Mouse (Mus musculus) MEL (cell line): ENCODE measurements at regions not wholly inside any gene's neighbourhood (a gene's known extent, or its start where the extent isn't known, plus 50 kb on each side); places are given as distances from the start of the nearest gene placed in this dataset.

Experiments
- DNase-seq: peaks from one replicate; pipeline ENCODE4 v3.0.0; 2011; ENCODE audit warnings: low read depth, low spot score
- H3K27ac ChIP-seq: 2 replicates; pipeline ENCODE4 v1.5.1; 2012; ENCODE audit warnings: low read depth, mild to moderate bottlenecking, control low read depth, low read length, moderate library complexity; ENCODE audit not compliant: control insufficient read depth
- H3K27me3 ChIP-seq, 2 experiments: fragments of 150-350 bp in 1 of 2; sonication (generic) in 1 of 2; 2 replicates each; pipeline ENCODE4 v1.6.1; 2012; ENCODE audit warnings: low read length in 2 of 2, mild to moderate bottlenecking in 2 of 2, improper control_type of control experiment in 1 of 2, moderate library complexity in 1 of 2; ENCODE audit not compliant: insufficient read depth in 2 of 2, control insufficient read depth in 1 of 2
- H3K36me3 ChIP-seq, 2 experiments: 2 replicates each; pipeline ENCODE4 v1.6.1; 2012 to 2014; ENCODE audit warnings: low read length in 2 of 2, improper control_type of control experiment in 1 of 2, inconsistent platforms in 1 of 2, mild to moderate bottlenecking in 1 of 2; ENCODE audit not compliant: insufficient read depth in 2 of 2, control insufficient read depth in 1 of 2
- H3K4me1 ChIP-seq, 2 experiments: fragments of 150-350 bp in 1 of 2; sonication (generic) in 1 of 2; 2 replicates each; pipeline ENCODE4 v1.6.1; 2012; ENCODE audit warnings: low read length in 2 of 2, improper control_type of control experiment in 1 of 2, mild to moderate bottlenecking in 1 of 2; ENCODE audit not compliant: insufficient read depth in 2 of 2, control insufficient read depth in 1 of 2
- H3K4me3 ChIP-seq, 2 experiments: fragments of 150-350 bp in 1 of 2; sonication (generic) in 1 of 2; 2 replicates each; pipeline ENCODE4 v1.5.1; 2012; ENCODE audit warnings: low read depth in 2 of 2, low read length in 2 of 2, mild to moderate bottlenecking in 2 of 2, moderate library complexity in 2 of 2, control low read depth in 1 of 2, improper control_type of control experiment in 1 of 2; ENCODE audit not compliant: control insufficient read depth in 1 of 2, insufficient read depth in 1 of 2
- H3K79me2 ChIP-seq: 2 replicates; pipeline ENCODE4 v1.6.1; 2012; ENCODE audit warnings: mild to moderate bottlenecking, low read length, moderate library complexity; ENCODE audit not compliant: control insufficient read depth, poor library complexity, insufficient read depth
- H3K9ac ChIP-seq: 2 replicates; pipeline ENCODE4 v1.6.1; 2012; ENCODE audit warnings: low read depth, mild to moderate bottlenecking, control low read depth, low read length, moderate library complexity; ENCODE audit not compliant: control insufficient read depth, poor library complexity, severe bottlenecking
- H3K9me3 ChIP-seq: fragments of 150-350 bp; sonication (generic); replicated peaks from 2 replicates; pipeline ENCODE4 v1.6.1; 2012; ENCODE audit warnings: mild to moderate bottlenecking, low read length, improper control_type of control experiment, moderate library complexity; ENCODE audit not compliant: insufficient read depth
- BHLHE40 ChIP-seq: IDR thresholded peaks from 2 replicates; pipeline ENCODE4 v1.6.1; 2012; ENCODE audit warnings: low read depth, mild to moderate bottlenecking, inconsistent platforms, low read length, improper control_type of control experiment, borderline replicate concordance
- CTCF ChIP-seq, 3 experiments: IDR thresholded peaks in 2 of 3; conservative IDR thresholded peaks in 1 of 3; 2 replicates each; pipeline ENCODE4 v1.5.1; 2011 to 2012; ENCODE audit warnings: low read length in 3 of 3, low read depth in 2 of 3, mild to moderate bottlenecking in 2 of 3, improper control_type of control experiment in 1 of 3, inconsistent platforms in 1 of 3, mixed read lengths in 1 of 3, moderate library complexity in 1 of 3; ENCODE audit not compliant: control insufficient read depth in 1 of 3, insufficient read depth in 1 of 3, poor library complexity in 1 of 3, severe bottlenecking in 1 of 3
- EP300 ChIP-seq, 2 experiments: IDR thresholded peaks; 2 replicates each; pipeline ENCODE4 v1.6.1; 2011; ENCODE audit warnings: improper control_type of control experiment in 2 of 2, low read length in 2 of 2, low read depth in 1 of 2, mild to moderate bottlenecking in 1 of 2
- ETS1 ChIP-seq: IDR thresholded peaks from 2 replicates; pipeline ENCODE4 v1.6.1; 2012; ENCODE audit warnings: low read depth, mild to moderate bottlenecking, inconsistent platforms, low read length, improper control_type of control experiment, moderate library complexity
- GABPA ChIP-seq: IDR thresholded peaks from 2 replicates; pipeline ENCODE4 v1.6.1; 2012; ENCODE audit warnings: low read depth, mild to moderate bottlenecking, inconsistent platforms, low read length, improper control_type of control experiment, moderate library complexity
- GATA1 ChIP-seq: IDR thresholded peaks from 2 replicates; pipeline ENCODE4 v1.6.1; 2011; ENCODE audit warnings: low read depth, low read length, improper control_type of control experiment
- HCFC1 ChIP-seq: IDR thresholded peaks from 2 replicates; pipeline ENCODE4 v1.6.1; 2012; ENCODE audit warnings: low read depth, mild to moderate bottlenecking, inconsistent platforms, low read length, improper control_type of control experiment, moderate library complexity
- KAT2A ChIP-seq: conservative IDR thresholded peaks from 2 replicates; pipeline ENCODE4 v1.6.1; 2012; ENCODE audit warnings: low read depth, low read length, improper control_type of control experiment, inconsistent platforms
- MAFK ChIP-seq: IDR thresholded peaks from 2 replicates; pipeline ENCODE4 v1.6.1; 2011; ENCODE audit warnings: low read depth, mild to moderate bottlenecking, low read length, improper control_type of control experiment, borderline replicate concordance
- MEF2A ChIP-seq: IDR thresholded peaks from 2 replicates; pipeline ENCODE4 v1.6.1; 2014; ENCODE audit warnings: low read depth, mild to moderate bottlenecking, inconsistent platforms, low read length, improper control_type of control experiment; ENCODE audit not compliant: poor library complexity, insufficient replicate concordance, severe bottlenecking; ENCODE audit errors: extremely low read depth
- NELFE ChIP-seq: IDR thresholded peaks from 2 replicates; pipeline ENCODE4 v1.6.1; 2011; ENCODE audit warnings: low read depth, low read length, improper control_type of control experiment
- POLR2AphosphoS5 ChIP-seq: IDR thresholded peaks from 2 replicates; pipeline ENCODE4 v1.6.1; 2012; ENCODE audit warnings: low read depth, borderline replicate concordance, mild to moderate bottlenecking, inconsistent platforms, low read length, moderate library complexity, mixed read lengths
- RAD21 ChIP-seq: IDR thresholded peaks from 2 replicates; pipeline ENCODE4 v1.6.1; 2011; ENCODE audit warnings: mild to moderate bottlenecking, low read depth, low read length, improper control_type of control experiment
- SIN3A ChIP-seq: IDR thresholded peaks from 2 replicates; pipeline ENCODE4 v1.6.1; 2012; ENCODE audit warnings: low read length, improper control_type of control experiment, inconsistent platforms
- SMC3 ChIP-seq: IDR thresholded peaks from 2 replicates; pipeline ENCODE4 v1.6.1; 2011; ENCODE audit warnings: low read depth, low read length, improper control_type of control experiment
- TBP ChIP-seq: IDR thresholded peaks from 2 replicates; pipeline ENCODE4 v1.8.0; 2011; ENCODE audit warnings: low read depth, low read length, improper control_type of control experiment
- USF1 ChIP-seq: IDR thresholded peaks from 2 replicates; pipeline ENCODE4 v1.6.1; 2014; ENCODE audit warnings: low read depth, mild to moderate bottlenecking, inconsistent platforms, low read length, improper control_type of control experiment, moderate library complexity
- USF2 ChIP-seq, 2 experiments: IDR thresholded peaks; 2 replicates each; pipeline ENCODE4 v1.6.1; 2011 to 2012; ENCODE audit warnings: improper control_type of control experiment in 2 of 2, low read length in 2 of 2, borderline replicate concordance in 1 of 2, inconsistent platforms in 1 of 2, low read depth in 1 of 2, mild to moderate bottlenecking in 1 of 2; ENCODE audit not compliant: insufficient read depth in 1 of 2
- ZNF384 ChIP-seq: IDR thresholded peaks from 2 replicates; pipeline ENCODE4 v1.6.1; 2012; ENCODE audit warnings: low read depth, mild to moderate bottlenecking, inconsistent platforms, low read length, improper control_type of control experiment

DNA sequence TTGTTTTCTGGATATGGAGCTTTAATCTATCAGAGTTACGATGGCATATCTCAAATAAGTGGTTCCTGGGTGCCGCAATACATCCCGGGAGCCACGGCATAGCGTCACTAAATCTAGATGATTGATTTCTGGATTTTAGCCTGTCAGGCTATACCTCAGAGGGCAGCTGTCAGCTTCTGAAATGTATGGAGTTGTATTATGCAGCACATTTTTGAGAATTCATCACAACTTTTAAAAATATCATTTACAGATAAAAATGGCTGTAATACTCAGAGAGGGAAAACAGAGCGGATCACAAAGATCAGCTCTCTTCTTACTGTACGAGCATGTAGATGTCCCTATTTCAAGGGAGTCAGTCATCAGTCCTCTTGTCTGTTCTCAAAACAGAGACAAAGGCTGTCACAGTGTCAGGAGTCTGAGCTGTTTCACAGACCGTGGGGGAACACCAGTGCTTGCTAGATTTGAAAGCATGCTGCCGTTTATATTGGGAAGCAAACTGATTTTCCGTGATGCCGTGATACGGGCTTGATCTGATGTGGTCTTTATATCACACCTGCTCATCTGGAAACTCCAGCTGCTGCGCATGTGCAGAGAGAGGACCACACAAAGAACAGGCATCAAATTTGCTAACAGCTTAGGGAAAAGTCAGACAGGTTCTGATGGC, 165.9 kb upstream of the Pard3b start:
- H3K9me3 ChIP-seq: no peaks in the 10 kb centered on the region
- DNase-seq: no peak
- H3K9ac ChIP-seq: no peak overlapping the region
- TF ChIP-seq SMC3 (no peak), BHLHE40 (no peak), KAT2A (no peak), EP300 (IDR thresholded peaks at IDR 0.05; ENCODE audit: low read depth in 1 of 2, low read length in 2 of 2) (no peak)
- TF ChIP-seq, all 39 proteins: peak for 0
- H3K27me3 ChIP-seq: no peaks in the 10 kb centered on the region
- H3K4me1 ChIP-seq: no peaks in the 10 kb centered on the region
- no peak overlapping the region for H3K27ac ChIP-seq
- no peaks in the 10 kb centered on the region for H3K36me3 ChIP-seq
- H3K79me2 ChIP-seq: no peaks in the 10 kb centered on the region
- H3K4me3 ChIP-seq: no peak overlapping the region

GRCm38 (mm10) chr1:61485459-61485858, 153.2 kb upstream of the Pard3b start:
- Histone ChIP-seq H3K9ac (no peak overlapping the region), H3K79me2 (no peaks in the 10 kb centered on the region), H3K4me1 (no peaks in the 10 kb centered on the region), H3K36me3 (no peaks in the 10 kb centered on the region), H3K27ac (no peak overlapping the region), H3K4me3 (no peak overlapping the region), H3K27me3 (no peaks in the 10 kb centered on the region), H3K9me3 (no peaks in the 10 kb centered on the region)
- no peak for DNase-seq
- TF ChIP-seq ZNF384 (no peak), GABPA (no peak), SMC3 (no peak)

DNA sequence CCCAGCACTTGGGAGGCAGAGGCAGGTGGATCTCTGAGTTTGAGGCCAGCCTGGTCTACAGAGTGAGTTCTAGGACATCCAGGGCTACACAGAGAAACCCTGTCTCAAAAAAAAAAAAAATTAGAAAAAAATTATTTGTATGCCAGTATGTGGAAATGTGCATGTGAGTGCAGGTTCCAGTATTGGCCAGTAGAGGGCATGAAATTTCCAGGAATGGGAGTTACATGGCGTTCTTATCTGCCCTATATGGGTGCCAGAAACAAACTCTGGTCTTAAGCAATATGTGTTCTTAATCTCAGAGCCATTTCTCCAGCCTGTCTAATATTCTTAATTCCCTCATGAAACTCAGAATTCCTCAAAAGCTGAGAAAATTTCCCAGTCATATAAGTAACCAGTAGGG, 113.7 kb upstream of the Pard3b start:
- peak; percentile 2 for DNase-seq
- no peaks in the 10 kb centered on the region for H3K79me2 ChIP-seq
- no peak overlapping the region for H3K9ac ChIP-seq
- H3K27me3 ChIP-seq: no peaks in the 10 kb centered on the region
- no peaks in the 10 kb centered on the region for H3K9me3 ChIP-seq
- no peaks in the 10 kb centered on the region for H3K4me1 ChIP-seq
- no peak overlapping the region for H3K27ac ChIP-seq
- no peaks in the 10 kb centered on the region for H3K36me3 ChIP-seq
- no peak overlapping the region for H3K4me3 ChIP-seq
- TF ChIP-seq HCFC1 (no peak), CTCF (IDR thresholded peaks at IDR 0.05 in 2 of 3, conservative IDR thresholded peaks at IDR 0.05 in 1 of 3; ENCODE audit: control insufficient read depth in 1 of 3, insufficient read depth in 1 of 3, low read depth in 2 of 3, low read length in 3 of 3, poor library complexity in 1 of 3, severe bottlenecking in 1 of 3) (peak; percentile 1 to 7 (median 6); a peak in 1 of 6 replicates)
- TF ChIP-seq, all 39 proteins: peak for 1

- no peaks in the 10 kb centered on the region for H3K36me3 ChIP-seq
- no peaks in the 10 kb centered on the region for H3K79me2 ChIP-seq
- no peaks in the 10 kb centered on the region for H3K4me1 ChIP-seq
- no peaks in the 10 kb centered on the region for H3K27me3 ChIP-seq
- H3K27ac ChIP-seq: no peak overlapping the region
- H3K9ac ChIP-seq: no peak overlapping the region
- no peaks in the 10 kb centered on the region for H3K9me3 ChIP-seq
- H3K4me3 ChIP-seq: no peak overlapping the region
- DNase-seq: no peak
- TF ChIP-seq POLR2AphosphoS5 (no peak), BHLHE40 (no peak), USF1 (no peak), SIN3A (no peak), MEF2A (no peak), RAD21 (no peak), GATA1 (no peak), GABPA (no peak), MAFK (no peak), NELFE (no peak), USF2 (IDR thresholded peaks at IDR 0.05; ENCODE audit: borderline replicate concordance in 1 of 2, insufficient read depth in 1 of 2, low read depth in 1 of 2, low read length in 2 of 2) (no peak), ETS1 (no peak), TBP (no peak)
These were observed 112.7 kb upstream of the Pard3b start for GRCm38 (mm10) chr1:61525881-61526280.
